ENCODE assay signal across 17 mouse cellular contexts in genomic region chr5:97001571-97001970, GRCm38 (mm10). TPM values are rescaled to one million over a fixed set of nuclear protein-coding genes. Genes with fewer than 3 reads are reported as not detected.
A peak's percentile ranks its signal among the peaks of the same experiment; 100 is the strongest.
DNase-seq lines count a peak whose midpoint lies in the region; ATAC-seq and TF ChIP-seq lines count a peak whose summit lies in the region.
"Had no signal": no experiment of that assay in that cellular context is flagged by ENCODE, and none has a peak within 500 bp of the region (broad histone marks: within the 10 kb centered on the region; RNA-seq: fewer than 3 reads in every experiment).

No protein-coding gene starts in this region.

- H3K4me2 ChIP-seq in liver, embryonic 11.5 days: peak overlapping the region; percentile 87
- H3K4me2 ChIP-seq in liver, embryonic 15.5 days: peak overlapping the region; percentile 66
- H3K4me2 ChIP-seq: embryonic facial prominence, embryonic 12.5 days; hindbrain, embryonic 15.5 days; midbrain, embryonic 11.5 days had no signal

- H3K36me3 ChIP-seq in liver, embryonic 11.5 days (ENCODE audit: control insufficient read depth, insufficient read depth, low read length): 0 out of 2 replicates have a peak, but pooled peaks cover 3% of the 10 kb centered on the region
- peaks cover 47% of the 10 kb centered on the region for H3K36me3 ChIP-seq in G1E (replicated peaks)
- peaks cover 31% of the 10 kb centered on the region for H3K36me3 ChIP-seq in liver, embryonic 15.5 days (replicated peaks)
- H3K36me3 ChIP-seq: embryonic facial prominence, embryonic 12.5 days; hindbrain, embryonic 15.5 days; neural tube, embryonic 15.5 days had no signal

- peak overlapping the region; percentile 90 for H3K4me3 ChIP-seq in liver, embryonic 11.5 days (ENCODE audit: low read depth, low read length)
- peak overlapping the region; percentile 90 for H3K4me3 ChIP-seq in G1E (ENCODE audit: low read depth, low read length)
- H3K4me3 ChIP-seq in liver, embryonic 15.5 days (replicated peaks): peak overlapping the region; percentile 90
- H3K4me3 ChIP-seq: embryonic facial prominence, embryonic 12.5 days; hindbrain, embryonic 15.5 days; neural tube, embryonic 15.5 days had no signal

- no peaks in the 10 kb centered on the region for H3K9me3 ChIP-seq in liver, embryonic 11.5 days (ENCODE audit: control insufficient read depth, low read length)
- H3K9me3 ChIP-seq in G1E (replicated peaks): no peaks in the 10 kb centered on the region
- H3K9me3 ChIP-seq in liver, embryonic 15.5 days (replicated peaks): no peaks in the 10 kb centered on the region
- H3K9me3 ChIP-seq: embryonic facial prominence, embryonic 12.5 days; hindbrain, embryonic 15.5 days; neural tube, embryonic 15.5 days had no signal

- ATAC-seq in liver, embryonic 11.5 days (replicated peaks; ENCODE audit: low FRiP score): no peak
- ATAC-seq in G1E (ENCODE audit: extremely low read depth, insufficient number of reproducible peaks, low FRiP score, poor library complexity, severe bottlenecking): no peak
- no peak for ATAC-seq in liver, embryonic 15.5 days (ENCODE audit: insufficient read depth)

- TF ChIP-seq CTCF in G1E (IDR thresholded peaks at IDR 0.05; ENCODE audit: low read depth, low read length): no peak

- H3K27ac ChIP-seq in liver, embryonic 11.5 days (ENCODE audit: low read depth, low read length): no peak overlapping the region
- H3K27ac ChIP-seq in liver, embryonic 15.5 days (replicated peaks): peak overlapping the region; percentile 98
- H3K27ac ChIP-seq: embryonic facial prominence, embryonic 12.5 days; hindbrain, embryonic 15.5 days; neural tube, embryonic 15.5 days; stomach, postnatal 0 days had no signal

- no peaks in the 10 kb centered on the region for H3K27me3 ChIP-seq in liver, embryonic 11.5 days (replicated peaks; ENCODE audit: control insufficient read depth, insufficient read depth, low read length)
- no peaks in the 10 kb centered on the region for H3K27me3 ChIP-seq in G1E (ENCODE audit: insufficient read depth, low read length)
- H3K27me3 ChIP-seq in liver, embryonic 15.5 days: no peaks in the 10 kb centered on the region
- H3K27me3 ChIP-seq: embryonic facial prominence, embryonic 12.5 days; hindbrain, embryonic 15.5 days; neural tube, embryonic 15.5 days had no signal

- WGBS in liver, embryonic 11.5 days: 73% methylated on average over 5 of the region's 5 CpGs
- WGBS in liver, embryonic 15.5 days (ENCODE audit: insufficient replicate concordance): 72% methylated on average over 5 of the region's 5 CpGs

- peaks cover 65% of the 10 kb centered on the region for H3K4me1 ChIP-seq in liver, embryonic 11.5 days (replicated peaks; ENCODE audit: control insufficient read depth, insufficient read depth, low read length)
- peaks cover 47% of the 10 kb centered on the region for H3K4me1 ChIP-seq in G1E (ENCODE audit: insufficient read depth, low read depth, low read length)
- peaks cover 75% of the 10 kb centered on the region for H3K4me1 ChIP-seq in liver, embryonic 15.5 days (replicated peaks)

- DNase-seq in heart, adult 11 months: peak; percentile 67
- no peak for DNase-seq in heart, adult 8-10 months (ENCODE audit: low spot score)
- DNase-seq in liver, embryonic 11.5 days (ENCODE audit: low spot score): no peak
- DNase-seq in liver (no peak), G1E (ENCODE audit: low spot score) (no peak)
- DNase-seq in kidney, adult 9 months: no peak
- DNase-seq: adrenal gland, adult 2 months; B cell, adult 2 months; cerebellum, adult 11-12 months; lung, postnatal 10 days; thymus, postnatal 36 days had no signal

- H3K9ac ChIP-seq in liver, embryonic 11.5 days (ENCODE audit: low read depth, low read length): peak overlapping the region; percentile 26
- peak overlapping the region; percentile 98 for H3K9ac ChIP-seq in liver, embryonic 15.5 days
- H3K9ac ChIP-seq: embryonic facial prominence, embryonic 12.5 days; hindbrain, embryonic 15.5 days; neural tube, embryonic 15.5 days had no signal

RNA-seq across cellular contexts. Expression of gene Bmp2k, which starts 4.1 kb away (rescaled TPM):
- 1 to 10 TPM; 6.3 to 6.9 (median 6.6) TPM for total RNA-seq in heart, adult 8-10 months (2022)
- 31.1 and 34.5 TPM in 2 replicates for polyA plus RNA-seq in liver, embryonic 11.5 days (2014; fragmentation: Nextera tagmentation; extraction: Ambion mirVana)
- total RNA-seq in G1E (2014; fragmentation: Nextera tagmentation): 944 and 1,145 TPM in 2 replicates
- 341 and 380 TPM in 2 replicates for total RNA-seq in G1E (2017)
- polyA plus RNA-seq in G1E (2012): 51.6 and 52.6 TPM in 2 replicates
- 31.1 and 31.3 TPM in 2 replicates for polyA plus RNA-seq in liver, embryonic 15.5 days (2015; fragmentation: Nextera tagmentation; extraction: Ambion mirVana)
